27 mouse cellular contexts compared by ENCODE assay signal in the genomic region with DNA sequence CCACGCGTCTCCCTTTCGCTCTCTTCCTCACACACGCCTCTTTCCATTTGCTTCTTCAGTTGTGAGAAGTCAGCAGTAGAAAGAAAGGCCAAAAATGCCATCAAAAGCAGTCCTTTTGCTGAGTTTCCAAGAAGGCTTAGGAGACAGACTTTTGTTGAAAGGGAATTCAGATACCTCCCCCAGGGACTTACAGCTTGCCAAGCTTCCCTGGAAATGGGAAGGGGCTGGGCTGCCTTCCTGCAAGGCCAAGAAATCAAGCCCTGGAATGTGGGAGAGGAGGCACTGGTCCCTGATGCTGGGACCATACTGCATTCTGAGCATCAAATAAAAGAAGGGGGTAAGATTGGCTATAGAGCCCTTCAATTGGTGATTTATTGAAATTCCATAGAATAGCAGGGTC.
DNase-seq lines count a peak whose midpoint lies in the region; ATAC-seq and TF ChIP-seq lines count a peak whose summit lies in the region.
"Had no signal": no experiment of that assay in that cellular context is flagged by ENCODE, and none has a peak within 500 bp of the region (broad histone marks: within the 10 kb centered on the region; RNA-seq: fewer than 3 reads in every experiment).

No protein-coding gene starts in this region.

- H3K27me3 ChIP-seq in heart, postnatal 0 days (ENCODE audit: control insufficient read depth, insufficient read depth, low read length), result no peaks in the 10 kb centered on the region
- H3K27me3 ChIP-seq in lung, postnatal 0 days (replicated peaks; ENCODE audit: insufficient read depth, low read length), result no peaks in the 10 kb centered on the region
- H3K27me3 ChIP-seq in stomach, postnatal 0 days (ENCODE audit: control insufficient read depth, insufficient read depth, low read length), result no peaks in the 10 kb centered on the region
- H3K27me3 ChIP-seq: forebrain, embryonic 13.5 days; intestine, embryonic 15.5 days; liver, embryonic 12.5 days; megakaryocyte, embryonic 14.5 days; Patski had no signal

- DNase-seq in gastrocnemius, adult 2 months, result peak; percentile 36
- no peak for DNase-seq in gastrocnemius, postnatal 36 days
- no peak for DNase-seq in heart, postnatal 0 days (ENCODE audit: low spot score)
- no peak for DNase-seq in heart, postnatal 36 days
- DNase-seq in lung, postnatal 0 days (ENCODE audit: low spot score), result no peak
- no peak for DNase-seq in lung, adult 18-20 months
- DNase-seq in stomach, postnatal 0 days (ENCODE audit: low spot score), result no peak
- DNase-seq: adrenal gland, postnatal 14 days; cerebellum, adult 11 months; cerebellum, postnatal 10 days; embryo, embryonic 11 days; gastrocnemius, postnatal 10 days; kidney, postnatal 36 days; left cerebral cortex, postnatal 4 days; lung, embryonic 14.5 days; right cerebral cortex, postnatal 25 days had no signal

- peaks cover 35% of the 10 kb centered on the region for H3K4me1 ChIP-seq in heart, postnatal 0 days (ENCODE audit: control insufficient read depth, insufficient read depth)
- H3K4me1 ChIP-seq in lung, postnatal 0 days (ENCODE audit: insufficient read depth, low read depth, low read length), result no peaks in the 10 kb centered on the region; the same call in 1 of the 2 replicates
- H3K4me1 ChIP-seq in stomach, postnatal 0 days (replicated peaks; ENCODE audit: control insufficient read depth, insufficient read depth), result no peaks in the 10 kb centered on the region
- H3K4me1 ChIP-seq: liver, embryonic 12.5 days had no signal

- 0 out of 2 replicates have a peak, but pooled peaks have one; percentile 22 for TF ChIP-seq EP300 in heart, postnatal 0 days (IDR thresholded peaks at IDR 0.05; ENCODE audit: low read depth)
- TF ChIP-seq EP300 in lung, postnatal 0 days (IDR thresholded peaks at IDR 0.05), result no peak
- TF ChIP-seq EP300 in stomach, postnatal 0 days (optimal IDR thresholded peaks at IDR 0.05), result no peak

- no peak overlapping the region for H3K9ac ChIP-seq in heart, postnatal 0 days (replicated peaks; ENCODE audit: low read depth, low read length)
- H3K9ac ChIP-seq in lung, postnatal 0 days (replicated peaks; ENCODE audit: low read depth), result no peak overlapping the region
- H3K9ac ChIP-seq in stomach, postnatal 0 days (ENCODE audit: low read length), result no peak overlapping the region
- H3K9ac ChIP-seq: forebrain, embryonic 13.5 days; hindbrain, embryonic 14.5 days; intestine, embryonic 15.5 days; liver, embryonic 12.5 days; lung, embryonic 14.5 days had no signal

- 84% methylated on average over 4 of the region's 4 CpGs for WGBS in heart, postnatal 0 days
- WGBS in lung, postnatal 0 days, result 84% methylated on average over 4 of the region's 4 CpGs
- 69% methylated on average over 4 of the region's 4 CpGs for WGBS in stomach, postnatal 0 days

- no peak overlapping the region for H3K4me2 ChIP-seq in heart, postnatal 0 days (ENCODE audit: low read depth, low read length)
- H3K4me2 ChIP-seq in lung, postnatal 0 days (replicated peaks; ENCODE audit: low read depth, low read length), result no peak overlapping the region
- no peak overlapping the region for H3K4me2 ChIP-seq in stomach, postnatal 0 days (replicated peaks; ENCODE audit: low read depth)
- H3K4me2 ChIP-seq: forebrain, embryonic 13.5 days; hindbrain, embryonic 14.5 days; intestine, embryonic 15.5 days; liver, embryonic 12.5 days; lung, embryonic 14.5 days had no signal

- no peaks in the 10 kb centered on the region for H3K36me3 ChIP-seq in heart, postnatal 0 days (replicated peaks; ENCODE audit: control insufficient read depth, insufficient read depth, low read length)
- no peaks in the 10 kb centered on the region for H3K36me3 ChIP-seq in lung, postnatal 0 days (ENCODE audit: insufficient read depth, low read length)
- H3K36me3 ChIP-seq in stomach, postnatal 0 days (ENCODE audit: control insufficient read depth, insufficient read depth, low read length), result no peaks in the 10 kb centered on the region
- H3K36me3 ChIP-seq: intestine, embryonic 15.5 days; liver, embryonic 12.5 days had no signal

- ATAC-seq in heart, postnatal 0 days (ENCODE audit: insufficient read depth, low read depth), result no peak
- ATAC-seq in lung, postnatal 0 days, result no peak
- no peak for ATAC-seq in stomach, postnatal 0 days (ENCODE audit: low FRiP score, low TSS enrichment)
- no peak for ATAC-seq in megakaryocyte, adult 5-6 weeks (ENCODE audit: poor library complexity, severe bottlenecking)
- ATAC-seq: CD4-positive, CD25-positive, alpha-beta regulatory T cell, adult 4 months; forebrain, embryonic 13.5 days; intestine, embryonic 15.5 days; liver, embryonic 12.5 days; midbrain, embryonic 16.5 days; Patski had no signal

- H3K27ac ChIP-seq in gastrocnemius, adult 2 months, result peak overlapping the region; percentile 92
- H3K27ac ChIP-seq in heart, postnatal 0 days (ENCODE audit: low read depth), result peak overlapping the region; percentile 36
- peak overlapping the region; percentile 20; the same call in 1 of the 2 replicates for H3K27ac ChIP-seq in lung, postnatal 0 days (ENCODE audit: low read length)
- peak overlapping the region; percentile 45; the same call in 1 of the 2 replicates for H3K27ac ChIP-seq in stomach, postnatal 0 days (replicated peaks)
- H3K27ac ChIP-seq: forebrain, embryonic 13.5 days; hindbrain, embryonic 14.5 days; left cerebral cortex, adult 2 months; liver, embryonic 12.5 days had no signal

- no peak for TF ChIP-seq CTCF in gastrocnemius, adult 2 months (IDR thresholded peaks at IDR 0.05)
- TF ChIP-seq CTCF in heart, postnatal 0 days (IDR thresholded peaks at IDR 0.05; ENCODE audit: low read depth), result no peak
- TF ChIP-seq CTCF in lung, postnatal 0 days (IDR thresholded peaks at IDR 0.05), result no peak
- no peak for TF ChIP-seq CTCF in stomach, postnatal 0 days (IDR thresholded peaks at IDR 0.05; ENCODE audit: low read depth)

- intact Hi-C loops in gastrocnemius, adult 2 months (cut with DNase I), result no loop called here
- intact Hi-C loops in gastrocnemius, postnatal 36 days (cut with DNase I), result no loop called here
- intact Hi-C loops in heart, postnatal 36 days (cut with DNase I), result no loop called here

- H3K4me3 ChIP-seq in gastrocnemius, adult 2 months, result no peak overlapping the region
- no peak overlapping the region for H3K4me3 ChIP-seq in heart, postnatal 0 days (ENCODE audit: low read depth, low read length)
- no peak overlapping the region for H3K4me3 ChIP-seq in lung, postnatal 0 days (ENCODE audit: low read depth, low read length)
- H3K4me3 ChIP-seq in stomach, postnatal 0 days (ENCODE audit: low read depth, low read length), result no peak overlapping the region
- H3K4me3 ChIP-seq: erythroblast, embryonic 14.5 days; forebrain, embryonic 13.5 days; intestine, embryonic 15.5 days; left cerebral cortex, adult 2 months; liver, embryonic 12.5 days; megakaryocyte, embryonic 14.5 days had no signal

- H3K9me3 ChIP-seq in heart, postnatal 0 days (replicated peaks; ENCODE audit: control insufficient read depth, low read length), result no peaks in the 10 kb centered on the region
- no peaks in the 10 kb centered on the region for H3K9me3 ChIP-seq in lung, postnatal 0 days (ENCODE audit: low read length)
- H3K9me3 ChIP-seq in stomach, postnatal 0 days (ENCODE audit: control insufficient read depth, low read length), result no peaks in the 10 kb centered on the region
- H3K9me3 ChIP-seq: forebrain, embryonic 13.5 days; intestine, embryonic 15.5 days; liver, embryonic 12.5 days; megakaryocyte, embryonic 14.5 days had no signal

Comparison
In these comparisons a context has a peak if more than half of its experiments do, and no peak if none do; other contexts are left out.
1. H3K27ac ChIP-seq: peak in every context shown above with its lines; median percentile 92 in gastrocnemius, adult 2 months; 45 in stomach, postnatal 0 days; 36 in heart, postnatal 0 days; 20 in lung, postnatal 0 days.